Mouse (Mus musculus): ENCODE measurements around the gene Slc39a13. TPM values are rescaled to one million over a fixed set of nuclear protein-coding genes. Genes with fewer than 3 reads are reported as not detected.

Slc39a13 gene
- polyA plus RNA-seq, 1 experiment = 17.8 TPM

- WGBS = 85% methylated on average over 4 of the region's 4 CpGs
- H3K27me3 ChIP-seq (ENCODE audit: control insufficient read depth, insufficient read depth, low read length) = no peaks in the 10 kb centered on the region
- no peak overlapping the region for H3K4me3 ChIP-seq (ENCODE audit: low read depth, low read length)
- H3K4me1 ChIP-seq (ENCODE audit: control insufficient read depth, insufficient read depth, insufficient read length, low read length) = no peaks in the 10 kb centered on the region
- H3K27ac ChIP-seq (ENCODE audit: insufficient read depth, low read depth, low read length) = no peak overlapping the region
- peaks cover 59% of the 10 kb centered on the region for H3K36me3 ChIP-seq (ENCODE audit: control insufficient read depth, insufficient read depth, low read length)
- TF ChIP-seq CTCF (IDR thresholded peaks at IDR 0.05; ENCODE audit: extremely low read depth, insufficient read length, insufficient replicate concordance, low read depth, low read length) (no peak), POLR2A (IDR thresholded peaks at IDR 0.05; ENCODE audit: low read depth, low read length) (no peak)
Observed at GRCm38 (mm10) chr2:91015386-91015785, 54.8 kb downstream of the Slc39a13 start.

- 80% methylated on average over 2 of the region's 2 CpGs for WGBS
- Histone ChIP-seq H3K4me3 (ENCODE audit: low read depth, low read length) (no peak overlapping the region), H3K4me1 (ENCODE audit: control insufficient read depth, insufficient read depth, insufficient read length, low read length) (no peaks in the 10 kb centered on the region), H3K27me3 (ENCODE audit: control insufficient read depth, insufficient read depth, low read length) (no peaks in the 10 kb centered on the region), H3K27ac (ENCODE audit: insufficient read depth, low read depth, low read length) (no peak overlapping the region), H3K36me3 (ENCODE audit: control insufficient read depth, insufficient read depth, low read length) (peaks cover 65% of the 10 kb centered on the region)
- no peak for TF ChIP-seq CTCF (IDR thresholded peaks at IDR 0.05; ENCODE audit: extremely low read depth, insufficient read length, insufficient replicate concordance, low read depth, low read length)
- no peak for TF ChIP-seq POLR2A (IDR thresholded peaks at IDR 0.05; ENCODE audit: low read depth, low read length)
Observed at GRCm38 (mm10) chr2:91013881-91014280, 56.3 kb downstream of the Slc39a13 start.

Other genes starting within 250 kb of the Slc39a13 start
- gene Mtch2, start 223.3 kb downstream of the Slc39a13 start, polyA plus RNA-seq (2012; rRNA removed) = 45.2 and 85.5 TPM in 2 replicates
- 3.5 and 4.0 TPM in 2 replicates for gene C1qtnf4, start 184.6 kb downstream of the Slc39a13 start, polyA plus RNA-seq (2012; rRNA removed)
- gene Kbtbd4, start 165.7 kb downstream of the Slc39a13 start, polyA plus RNA-seq (2012; rRNA removed) = 5.9 and 9.6 TPM in 2 replicates
- gene Ndufs3, start 165.6 kb downstream of the Slc39a13 start, polyA plus RNA-seq (2012; rRNA removed) = 65.7 and 119 TPM in 2 replicates
- gene Celf1, start 130.0 kb downstream of the Slc39a13 start, polyA plus RNA-seq (2012; rRNA removed) = 16.8 and 25.0 TPM in 2 replicates
- 0.32 and 0.51 TPM in 2 replicates for gene Rapsn, start 34.8 kb downstream of the Slc39a13 start, polyA plus RNA-seq (2012; rRNA removed)
- 41.9 and 79.4 TPM in 2 replicates for gene Psmc3, start 16.4 kb downstream of the Slc39a13 start, polyA plus RNA-seq (2012; rRNA removed)
- 20.3 and 28.8 TPM in 2 replicates for gene Spi1, start 12.0 kb upstream of the Slc39a13 start, polyA plus RNA-seq (2012; rRNA removed)
- gene Mybpc3, start 47.7 kb upstream of the Slc39a13 start, polyA plus RNA-seq (2012; rRNA removed) = 0.04 and 0.05 TPM in 2 replicates
- 6.8 and 12.2 TPM in 2 replicates for gene Madd, start 113.4 kb upstream of the Slc39a13 start, polyA plus RNA-seq (2012; rRNA removed)
- gene Nr1h3, start 132.4 kb upstream of the Slc39a13 start, polyA plus RNA-seq (2012; rRNA removed) = 39.6 and 126 TPM in 2 replicates
- gene Acp2, start 132.5 kb upstream of the Slc39a13 start, polyA plus RNA-seq (2012; rRNA removed) = 12.5 and 24.7 TPM in 2 replicates
- gene Ddb2, start 166.6 kb upstream of the Slc39a13 start, polyA plus RNA-seq (2012; rRNA removed) = 2.1 and 3.3 TPM in 2 replicates
- 3.4 and 6.6 TPM in 2 replicates for gene Pacsin3, start 185.5 kb upstream of the Slc39a13 start, polyA plus RNA-seq (2012; rRNA removed)
- gene Arfgap2, start 194.6 kb upstream of the Slc39a13 start, polyA plus RNA-seq (2012; rRNA removed) = 17.6 and 34.6 TPM in 2 replicates

Data from small intestine, adult 2 months (tissue).